Mouse (Mus musculus) testis, postnatal 14 days (tissue): Measurements from ENCODE around the gene Arap1.

Source experiments
- DNase-seq: peaks from one replicate; pipeline ENCODE4 v3.0.0; 2021; ENCODE audit warnings: low spot score

Arap1 gene

DNA sequence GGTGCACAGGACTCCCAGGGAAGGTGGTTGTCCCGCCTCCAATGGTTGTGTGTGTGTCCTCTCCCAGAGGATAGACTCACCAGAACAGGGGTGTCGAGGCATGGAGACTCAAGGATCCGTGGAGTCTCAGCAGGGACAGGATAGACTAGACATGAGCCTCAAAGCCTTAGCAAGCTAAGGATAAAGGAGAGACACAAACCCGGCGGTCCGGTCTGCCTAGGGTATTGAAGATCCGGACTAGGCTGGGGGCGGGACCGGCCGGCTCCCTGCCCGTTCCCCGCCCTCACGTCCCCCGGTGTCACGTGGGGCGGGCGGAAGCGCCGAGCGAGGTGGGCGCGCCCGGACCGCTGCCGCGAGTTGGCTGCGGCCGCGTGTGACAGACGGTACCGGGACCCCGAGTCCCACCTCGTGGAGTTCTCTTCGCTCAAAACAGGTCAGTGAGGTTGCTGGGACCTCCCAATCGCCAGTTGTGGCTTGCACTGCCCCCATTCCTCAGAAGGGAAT lies at the start of gene Arap1:
Gene Arap1 (plus strand): TSS at position 301 of the 504 bp plus-strand sequence.
- DNase-seq = no peak

DNA sequence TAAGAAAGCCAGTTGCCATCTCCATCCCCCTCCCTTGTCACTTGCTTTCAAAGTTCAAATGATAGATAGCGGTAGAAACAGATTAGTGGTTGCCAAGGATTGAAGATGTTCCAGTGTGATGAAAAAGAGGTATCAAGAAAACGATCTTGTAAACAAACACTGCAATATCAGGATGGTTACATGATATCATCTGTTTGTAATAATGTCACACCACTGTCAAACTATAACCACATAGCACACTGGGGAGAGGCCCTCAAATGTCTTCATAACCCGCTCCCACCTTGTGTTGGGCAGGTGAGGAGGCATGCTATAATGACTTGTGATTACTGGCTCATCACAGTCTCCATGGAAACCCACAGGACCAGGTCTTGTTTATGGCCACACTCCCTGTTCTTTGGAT lies 49.5 kb upstream of the Arap1 start:
- no peak for DNase-seq

DNA sequence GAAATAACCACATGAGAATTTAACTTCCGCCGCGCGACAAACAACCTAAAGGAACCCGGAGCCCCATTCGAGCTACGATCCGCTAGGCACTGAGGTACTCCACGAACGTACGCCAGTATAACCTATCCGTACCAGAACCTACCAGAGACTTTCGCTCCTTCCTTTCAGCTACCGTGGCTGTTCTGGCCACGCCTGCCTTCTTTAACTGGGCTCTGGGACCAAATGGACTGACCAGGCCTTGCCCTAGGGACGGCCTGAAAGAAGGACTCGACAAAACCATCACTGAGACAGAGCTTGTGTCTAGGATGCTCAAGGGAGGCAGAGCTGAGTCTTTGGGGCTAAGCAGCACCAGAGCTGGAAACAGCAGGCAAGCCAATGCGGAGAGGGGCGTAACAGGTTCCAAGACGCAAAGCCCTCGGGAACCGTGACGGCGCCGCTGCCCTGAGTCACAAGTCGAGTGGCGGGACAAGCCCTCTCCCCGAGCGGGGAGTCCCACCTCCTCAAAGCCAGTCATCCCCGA lies 46.4 kb upstream of the Arap1 start:
- DNase-seq = no peak

DNA sequence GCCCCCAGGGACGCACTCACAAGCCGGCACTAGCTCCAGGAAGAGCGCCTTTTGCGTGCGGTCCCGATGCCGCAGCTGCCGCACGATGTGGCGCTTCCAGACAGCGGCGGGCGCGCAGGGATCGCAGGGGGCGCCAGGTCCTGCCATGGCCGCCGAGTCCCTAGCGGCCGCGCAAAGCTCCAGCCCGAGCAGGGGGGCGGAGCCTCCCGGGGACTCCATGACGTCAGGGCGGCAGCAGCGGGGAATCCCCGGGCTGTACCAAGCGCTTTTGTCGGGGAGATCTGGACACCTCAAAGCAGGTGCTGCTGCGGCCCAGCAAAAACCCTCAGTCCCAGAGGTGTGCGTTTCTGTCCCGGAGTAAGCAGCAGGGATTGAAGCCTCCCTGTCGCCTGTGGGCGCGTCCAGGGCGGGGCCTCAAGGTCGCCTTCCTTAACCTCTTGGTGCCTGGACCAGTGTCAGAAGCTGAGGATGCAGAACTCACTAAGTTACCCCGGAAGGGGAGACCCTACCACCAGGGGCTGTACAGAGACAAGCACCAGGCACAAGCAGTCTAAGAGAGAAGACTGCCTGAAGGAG lies 45.9 kb upstream of the Arap1 start, which contains the start of gene Atg16l2:
Gene Atg16l2 (minus strand): TSS at position 371 of the 576 bp plus-strand sequence.
- peak; percentile 85 for DNase-seq

- no peak for DNase-seq
Measured at GRCm38 (mm10) chr7:101302691-101303090, 45.2 kb upstream of the Arap1 start.

- DNase-seq = no peak
Measured at GRCm38 (mm10) chr7:101306841-101307240, 41.0 kb upstream of the Arap1 start.

- no peak for DNase-seq
Measured at GRCm38 (mm10) chr7:101309985-101310326, 37.9 kb upstream of the Arap1 start.

DNA sequence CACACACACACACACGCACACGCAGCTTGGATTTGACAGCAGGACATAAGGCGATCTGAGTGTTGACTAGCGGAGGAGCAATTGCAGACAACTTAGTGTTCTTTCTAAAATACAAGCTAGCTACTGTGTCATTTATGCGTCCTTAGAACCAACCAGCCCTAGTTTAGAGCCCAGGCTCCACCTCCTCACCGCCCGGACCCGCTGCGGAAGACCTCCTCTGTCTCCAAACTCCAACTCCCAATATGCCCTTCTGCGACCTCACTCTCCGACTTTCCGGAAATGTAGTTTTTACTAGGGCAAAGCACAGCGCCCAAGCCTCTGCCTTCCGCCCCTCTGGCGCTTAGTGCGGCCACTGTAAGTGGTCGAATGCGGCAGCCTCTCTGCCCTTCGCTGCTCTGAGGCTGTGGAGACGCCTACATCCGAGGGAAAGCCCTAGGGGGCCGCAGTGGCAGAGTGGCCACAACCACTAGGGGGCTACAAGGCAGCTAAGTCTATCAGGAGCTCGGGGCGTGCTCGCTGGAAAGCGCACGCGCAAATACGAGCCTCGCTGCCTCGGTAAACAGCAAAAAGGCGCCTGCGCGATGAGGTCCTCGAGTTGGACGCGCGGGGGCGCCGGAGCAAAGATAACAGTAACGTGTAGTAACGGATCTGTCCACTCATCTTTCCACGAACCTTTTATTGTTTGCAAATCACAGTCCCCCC lies 37.4 kb upstream of the Arap1 start:
- DNase-seq = peak; percentile 89

GRCm38 (mm10) chr7:101311061-101311460 lies 36.8 kb upstream of the Arap1 start:
- DNase-seq = no peak

- DNase-seq = no peak
Measured at GRCm38 (mm10) chr7:101313033-101313432, 34.8 kb upstream of the Arap1 start.

GRCm38 (mm10) chr7:101314396-101314795 lies 33.5 kb upstream of the Arap1 start:
- no peak for DNase-seq

DNA sequence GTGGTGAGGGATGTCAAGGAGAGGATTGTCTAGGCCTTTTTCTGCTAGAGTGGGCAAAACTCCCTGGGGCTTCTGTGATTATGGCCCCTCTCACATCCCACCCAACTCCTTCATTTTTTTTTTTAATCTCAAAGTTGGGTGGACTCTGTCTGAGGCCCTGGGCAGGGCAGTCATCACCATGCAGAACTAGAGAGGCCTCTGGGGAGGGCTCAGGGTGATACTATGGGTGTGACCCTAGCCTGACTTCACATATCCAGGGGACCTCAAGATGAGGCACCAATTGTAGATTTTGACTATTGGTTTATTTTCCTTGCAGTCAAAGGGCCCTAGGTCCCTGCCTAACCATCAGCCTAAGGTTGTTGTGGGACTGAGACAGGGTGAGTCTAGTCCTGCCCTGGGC lies 32.2 kb upstream of the Arap1 start:
- no peak for DNase-seq

DNA sequence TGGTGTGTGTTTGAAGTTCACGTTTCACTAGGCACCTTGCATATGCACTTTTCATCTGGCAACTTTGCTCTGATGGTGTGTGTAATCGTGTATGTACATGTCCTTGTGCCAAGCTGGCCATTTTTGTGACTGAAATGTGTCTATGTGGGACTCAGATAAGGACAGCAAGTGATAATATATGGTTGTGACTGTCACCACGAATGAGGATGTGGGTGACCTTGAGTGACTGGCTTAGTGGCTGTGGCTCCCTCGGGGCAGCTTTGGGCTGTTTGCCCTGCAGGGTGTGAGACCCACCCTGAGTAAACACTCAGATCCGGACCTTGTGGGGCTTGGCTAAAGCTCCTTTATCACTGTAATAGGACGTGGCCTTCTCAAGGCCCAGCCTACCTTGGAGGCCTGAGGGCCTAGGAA lies 31.3 kb upstream of the Arap1 start:
- DNase-seq = no peak

- no peak for DNase-seq
Measured at GRCm38 (mm10) chr7:101317014-101317413, 30.9 kb upstream of the Arap1 start, which contains the start of gene Stard10. TSS of gene Stard10 (plus strand) at chr7:101317086.

DNA sequence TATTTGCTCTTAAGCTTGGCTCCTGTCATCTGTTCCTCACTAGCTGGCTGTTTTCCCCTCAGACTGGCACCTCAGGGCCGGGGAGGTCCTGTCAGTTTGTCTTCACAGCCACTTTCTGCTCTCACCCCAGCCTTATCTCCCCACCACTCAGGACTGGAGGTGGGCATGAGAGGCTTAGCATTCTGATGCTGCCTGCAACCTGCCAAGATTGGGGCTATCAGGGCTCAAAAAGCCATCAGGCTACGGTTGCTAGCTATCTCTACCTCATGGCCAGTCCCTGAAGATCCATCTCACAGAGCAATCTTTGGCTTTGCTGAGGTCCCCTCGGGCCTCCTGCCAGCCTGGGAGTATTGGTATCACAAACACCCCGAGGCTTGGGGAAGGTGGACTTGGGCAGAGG lies 29.0 kb upstream of the Arap1 start:
- DNase-seq = no peak

GRCm38 (mm10) chr7:101319796-101320195 lies 28.1 kb upstream of the Arap1 start:
- no peak for DNase-seq

DNA sequence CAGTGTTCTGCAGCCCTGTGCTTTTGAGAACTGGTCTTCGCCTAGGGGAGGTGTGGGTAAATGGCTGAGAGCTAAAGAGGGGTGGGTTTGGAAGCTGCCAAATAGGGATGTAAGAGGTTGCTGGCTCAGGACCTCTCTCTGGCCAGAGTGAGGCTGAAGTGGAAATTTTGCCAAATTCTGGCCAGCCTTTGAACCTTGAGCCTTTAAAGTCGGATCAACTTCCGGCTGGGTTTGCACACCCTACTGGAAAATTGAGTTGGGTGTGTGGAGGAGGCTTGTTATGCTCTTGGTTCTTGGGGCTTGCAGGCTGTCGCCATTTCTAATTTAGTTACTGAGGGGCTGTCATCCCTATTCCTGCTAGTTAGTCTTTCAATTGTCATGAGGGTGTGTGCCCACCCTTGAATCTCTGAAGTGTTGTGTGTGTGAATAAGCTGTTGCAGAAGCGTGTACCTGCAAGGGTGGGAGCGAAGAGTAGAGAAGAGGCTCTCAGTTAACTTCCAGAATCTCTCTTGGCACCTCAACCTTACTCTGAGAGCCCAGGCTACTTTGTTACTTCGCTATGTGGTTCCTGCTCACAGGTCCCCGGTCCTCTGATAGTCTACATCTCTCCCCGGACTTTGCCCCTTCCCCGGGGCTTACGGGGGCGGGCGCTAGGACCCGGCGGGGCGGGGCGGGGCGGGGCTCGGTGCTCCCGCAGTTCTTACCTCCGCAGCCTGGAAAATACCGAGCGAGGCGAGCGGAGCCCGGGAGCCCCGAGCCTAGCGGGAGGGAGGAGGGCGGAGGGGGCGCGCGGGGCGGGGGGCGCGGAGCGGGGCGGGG lies 27.3 kb upstream of the Arap1 start:
- DNase-seq = peak; percentile 42

GRCm38 (mm10) chr7:101321218-101321827 lies 26.5 kb upstream of the Arap1 start:
- peak; percentile 34 for DNase-seq

- DNase-seq = peak; percentile 23
Measured at GRCm38 (mm10) chr7:101323141-101323594, 24.7 kb upstream of the Arap1 start.

GRCm38 (mm10) chr7:101324142-101324962 lies 23.5 kb upstream of the Arap1 start:
- DNase-seq = peak; percentile 23

- no peak for DNase-seq
Measured at GRCm38 (mm10) chr7:101326006-101326405, 21.9 kb upstream of the Arap1 start.
